Mouse (Mus musculus) C2C12 (cell line): ENCODE measurements around the gene Igfbp5. TPM values are rescaled to one million over a fixed set of nuclear protein-coding genes. Genes with fewer than 3 reads are reported as not detected.

Experiments
- H3K27me3 ChIP-seq: one replicate; pipeline ENCODE4 v1.6.1; 2011; ENCODE audit not compliant: control insufficient read depth, insufficient read depth, insufficient read length
- H3K36me3 ChIP-seq: one replicate; pipeline ENCODE4 v1.6.1; 2011; ENCODE audit not compliant: control insufficient read depth, insufficient read depth
- H3K4me3 ChIP-seq: one replicate; pipeline ENCODE4 v1.5.1; 2011; ENCODE audit warnings: mild to moderate bottlenecking, control low read depth; ENCODE audit not compliant: poor library complexity, insufficient read depth, severe bottlenecking
- H3K79me2 ChIP-seq: one replicate; pipeline ENCODE4 v1.6.1; 2011; ENCODE audit not compliant: control insufficient read depth, insufficient read depth
- H3K79me3 ChIP-seq: one replicate; pipeline ENCODE4 v1.6.1; 2011; ENCODE audit warnings: low read depth, control low read depth
- H3ac ChIP-seq: one replicate; pipeline ENCODE3; 2011; ENCODE audit warnings: low read depth; ENCODE audit not compliant: control insufficient read depth, insufficient read length
- CEBPB ChIP-seq: IDR thresholded peaks from one replicate; pipeline ENCODE4 v1.6.1; 2011; ENCODE audit warnings: low read depth, mild to moderate bottlenecking, control low read depth, moderate library complexity
- CTCF ChIP-seq: IDR thresholded peaks from one replicate; pipeline ENCODE4 v1.5.1; 2011; ENCODE audit not compliant: control insufficient read depth, insufficient read depth, insufficient read length
- FOSL1 ChIP-seq: IDR thresholded peaks from one replicate; pipeline ENCODE4 v1.8.0; 2011; ENCODE audit warnings: mild to moderate bottlenecking, low read length; ENCODE audit not compliant: poor library complexity, insufficient read depth, severe bottlenecking
- MAX ChIP-seq: IDR thresholded peaks from one replicate; pipeline ENCODE4 v1.6.1; 2011; ENCODE audit warnings: mild to moderate bottlenecking, control low read depth
- MYOD1 ChIP-seq: IDR thresholded peaks from one replicate; pipeline ENCODE4 v1.6.1; 2011; ENCODE audit warnings: low read depth; ENCODE audit not compliant: control insufficient read depth, insufficient read length
- MYOG ChIP-seq: IDR thresholded peaks from one replicate; pipeline ENCODE4 v1.6.1; 2011; ENCODE audit not compliant: control insufficient read depth, insufficient read length; ENCODE audit errors: extremely low read depth
- USF1 ChIP-seq: IDR thresholded peaks from one replicate; pipeline ENCODE4 v1.6.1; 2011; ENCODE audit warnings: low read depth, mild to moderate bottlenecking, control low read depth, moderate library complexity
- polyA plus RNA-seq: library from polyadenylated mRNA; unstranded; fragments of >200 nt; fragmentation: generic; extraction: Trizol; gene quantifications from one replicate; pipeline ENCODE4 v1.2.1, GENCODE M21; 2012; ENCODE audit warnings: missing spikeins

Gene Igfbp5
- polyA plus RNA-seq, 1 experiment: 62.8 TPM

- Histone ChIP-seq H3K4me3 (no peak overlapping the region), H3K27me3 (no peaks in the 10 kb centered on the region), H3K79me2 (peaks cover 7% of the 10 kb centered on the region), H3ac (no peak overlapping the region), H3K36me3 (peaks cover 7% of the 10 kb centered on the region), H3K79me3 (peaks cover 5% of the 10 kb centered on the region)
- TF ChIP-seq USF1 (no peak), MYOD1 (no peak), MYOG (no peak), CEBPB (no peak), CTCF (no peak), FOSL1 (no peak), MAX (no peak)
Measured at GRCm38 (mm10) chr1:72832715-72833153, 42.0 kb downstream of the Igfbp5 start.

DNA sequence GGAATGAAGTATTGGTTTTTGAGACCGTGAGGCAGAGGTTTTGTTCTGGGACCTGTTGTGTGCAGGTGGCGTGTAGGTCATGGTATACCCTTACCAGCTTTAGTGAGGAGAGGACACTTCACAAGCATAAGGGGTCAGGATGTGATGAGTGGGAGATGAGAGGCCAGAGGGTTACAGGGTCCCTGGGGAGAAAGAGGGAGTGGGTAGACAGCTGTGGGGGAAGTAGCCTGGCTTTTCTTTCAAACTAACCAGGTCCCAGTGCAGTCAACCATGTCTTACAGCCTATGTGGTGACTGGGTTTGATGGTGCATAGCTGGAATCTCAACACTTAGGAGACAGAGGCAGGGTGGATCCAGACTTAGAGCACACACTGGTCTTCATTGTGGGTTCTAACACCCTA, 44.2 kb downstream of the Igfbp5 start:
- Histone ChIP-seq H3K4me3 (no peak overlapping the region), H3K27me3 (no peaks in the 10 kb centered on the region), H3K79me2 (peaks cover 29% of the 10 kb centered on the region), H3K36me3 (peaks cover 7% of the 10 kb centered on the region), H3K79me3 (peaks cover 5% of the 10 kb centered on the region), H3ac (no peak overlapping the region)
- no peak for TF ChIP-seq MYOG
- no peak for TF ChIP-seq FOSL1
- no peak for TF ChIP-seq USF1
- TF ChIP-seq MAX: no peak
- TF ChIP-seq MYOD1: no peak
- no peak for TF ChIP-seq CTCF
- TF ChIP-seq CEBPB: no peak

DNA sequence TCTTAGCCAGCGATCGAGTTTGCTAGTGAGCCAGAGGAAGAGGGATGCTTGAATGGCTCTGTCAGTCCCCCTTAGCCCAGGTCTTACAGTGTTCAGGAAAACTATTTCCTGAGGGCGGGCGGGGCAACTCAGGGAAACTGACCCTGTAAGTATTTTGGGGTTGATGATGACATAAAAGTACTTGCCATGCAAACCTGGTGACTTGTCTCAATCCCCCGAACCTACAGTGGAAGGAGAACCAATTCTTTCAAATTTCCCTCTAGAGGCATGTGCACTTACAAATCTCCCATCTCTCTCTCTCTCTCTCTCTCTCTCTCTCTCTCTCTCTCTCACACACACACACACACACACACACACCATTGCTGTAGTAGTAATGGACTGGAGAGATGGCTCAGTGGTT, 45.8 kb downstream of the Igfbp5 start:
- H3ac ChIP-seq: no peak overlapping the region
- peaks cover 7% of the 10 kb centered on the region for H3K79me3 ChIP-seq
- H3K79me2 ChIP-seq: peaks cover 35% of the 10 kb centered on the region
- H3K36me3 ChIP-seq: peaks cover 7% of the 10 kb centered on the region
- TF ChIP-seq CTCF (no peak), FOSL1 (no peak), CEBPB (no peak), MYOD1 (no peak), MAX (no peak), USF1 (no peak), MYOG (no peak)
- H3K27me3 ChIP-seq: no peaks in the 10 kb centered on the region
- no peak overlapping the region for H3K4me3 ChIP-seq

GRCm38 (mm10) chr1:72827411-72828315, 47.0 kb downstream of the Igfbp5 start:
- no peak for TF ChIP-seq CTCF
- TF ChIP-seq MAX: no peak
- no peak for TF ChIP-seq MYOD1
- no peak for TF ChIP-seq MYOG
- TF ChIP-seq FOSL1: no peak
- TF ChIP-seq CEBPB: no peak
- TF ChIP-seq USF1: no peak
- Histone ChIP-seq H3K4me3 (no peak overlapping the region), H3K79me3 (peaks cover 7% of the 10 kb centered on the region), H3K79me2 (peaks cover 35% of the 10 kb centered on the region), H3K27me3 (no peaks in the 10 kb centered on the region), H3K36me3 (peaks cover 7% of the 10 kb centered on the region), H3ac (no peak overlapping the region)

DNA sequence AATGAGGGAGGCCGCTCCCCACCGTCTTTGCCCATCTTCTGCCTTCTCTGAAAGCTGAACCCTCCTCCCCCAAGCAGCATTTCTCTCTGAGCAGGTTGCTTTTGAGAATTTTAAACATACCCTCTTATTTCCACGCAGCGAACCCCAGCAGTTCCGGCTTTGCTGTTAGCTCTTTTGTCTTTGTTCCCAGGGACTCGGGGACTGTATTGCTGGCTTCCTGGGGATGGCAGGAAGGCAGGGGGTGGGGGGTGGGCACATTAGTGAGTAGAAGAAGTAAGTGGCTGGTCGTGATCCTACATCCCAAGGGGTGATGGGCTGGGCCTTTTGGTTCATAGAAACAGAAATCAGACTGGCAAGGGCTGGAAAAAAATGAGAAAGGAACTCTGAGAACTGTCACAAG, 47.8 kb downstream of the Igfbp5 start:
- TF ChIP-seq MAX: no peak
- TF ChIP-seq FOSL1: no peak
- TF ChIP-seq CTCF: no peak
- TF ChIP-seq CEBPB: no peak
- no peak for TF ChIP-seq MYOG
- TF ChIP-seq USF1: no peak
- no peak for TF ChIP-seq MYOD1
- Histone ChIP-seq H3K79me3 (peaks cover 7% of the 10 kb centered on the region), H3K4me3 (no peak overlapping the region), H3ac (no peak overlapping the region), H3K36me3 (peaks cover 7% of the 10 kb centered on the region), H3K27me3 (no peaks in the 10 kb centered on the region), H3K79me2 (peaks cover 35% of the 10 kb centered on the region)
